Mouse (Mus musculus): Measurements from ENCODE around the gene Crybb2. TPM values are rescaled to one million over a fixed set of nuclear protein-coding genes. Genes with fewer than 3 reads are reported as not detected.

Crybb2 gene
- total and polyA plus RNA-seq, 3 experiments = not detected

DNA sequence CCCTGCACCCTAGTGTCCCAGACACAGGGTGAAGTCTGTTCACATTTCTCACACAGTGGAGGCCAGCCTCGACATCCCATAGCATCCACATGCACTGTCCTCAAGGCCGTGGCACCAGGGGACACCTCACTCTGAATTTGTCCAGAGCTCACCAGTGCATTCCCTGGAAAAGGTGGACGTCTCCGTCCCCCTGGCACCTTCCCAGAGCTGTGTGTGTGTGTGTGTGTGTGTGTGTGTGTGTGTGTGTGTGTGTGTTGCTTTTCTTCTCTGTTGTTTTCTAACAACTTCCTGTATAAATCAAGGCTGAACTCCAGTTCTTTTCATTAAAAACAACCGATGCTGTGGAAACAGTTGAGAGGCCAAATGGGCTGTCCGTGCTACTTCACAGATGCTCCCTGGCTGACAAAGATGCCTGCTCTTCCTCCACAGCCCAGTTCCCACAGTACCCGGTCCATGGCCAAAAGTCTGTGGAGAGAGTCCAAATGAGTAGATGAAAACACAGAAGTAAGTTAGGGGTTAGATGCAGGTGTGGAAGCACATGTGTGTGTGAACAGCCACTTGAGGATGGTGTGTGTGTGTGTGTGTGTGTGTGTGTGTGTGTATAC, 19.2 kb downstream of the Crybb2 start:
- Histone ChIP-seq H3K79me2 (replicated peaks; ENCODE audit: control insufficient read depth, insufficient read depth, low read length) (no peaks in the 10 kb centered on the region), H3K4me1 (ENCODE audit: control insufficient read depth, insufficient read depth, low read length) (no peaks in the 10 kb centered on the region), H3K4me3 (no peak overlapping the region), H3K27me3 (ENCODE audit: control insufficient read depth, insufficient read depth, low read length) (no peaks in the 10 kb centered on the region), H3K9ac (ENCODE audit: low read depth, low read length) (no peak overlapping the region), H3K36me3 (ENCODE audit: control insufficient read depth, insufficient read depth, low read length) (no peaks in the 10 kb centered on the region), H3K27ac (no peak overlapping the region)
- 53% methylated on average over 7 of the region's 7 CpGs for WGBS
- DNase-seq = no peak
- TF ChIP-seq EP300 (IDR thresholded peaks at IDR 0.05; ENCODE audit: insufficient read depth, low read depth, low read length) (no peak), CTCF (IDR thresholded peaks at IDR 0.05) (no peak), POLR2A (IDR thresholded peaks at IDR 0.05; ENCODE audit: insufficient read depth, low read depth, low read length) (no peak)
- intact Hi-C loops (cut with DNase I) = no loop called here

DNA sequence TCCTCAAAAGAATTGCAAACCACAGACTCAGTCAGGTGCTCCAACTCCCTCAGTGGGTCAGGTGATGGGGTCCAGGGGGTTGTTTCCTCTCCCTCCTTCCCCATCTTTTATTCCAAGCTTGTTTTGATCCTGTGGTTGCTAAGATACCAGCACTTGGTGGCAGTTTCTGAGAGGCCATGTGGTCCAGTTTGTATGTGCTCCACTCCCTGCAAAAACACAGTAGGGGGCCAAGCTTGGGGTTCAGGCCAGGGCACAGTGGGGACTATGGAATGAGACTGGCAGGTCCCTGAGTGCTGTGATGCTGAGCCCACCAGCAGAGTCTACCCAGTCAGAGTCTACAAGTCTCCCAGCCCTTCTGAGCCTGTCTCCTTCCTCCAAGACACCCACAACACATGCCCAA, 20.0 kb downstream of the Crybb2 start:
- intact Hi-C loops (cut with DNase I) = no loop called here
- H3K79me2 ChIP-seq (replicated peaks; ENCODE audit: control insufficient read depth, insufficient read depth, low read length) = no peaks in the 10 kb centered on the region

DNA sequence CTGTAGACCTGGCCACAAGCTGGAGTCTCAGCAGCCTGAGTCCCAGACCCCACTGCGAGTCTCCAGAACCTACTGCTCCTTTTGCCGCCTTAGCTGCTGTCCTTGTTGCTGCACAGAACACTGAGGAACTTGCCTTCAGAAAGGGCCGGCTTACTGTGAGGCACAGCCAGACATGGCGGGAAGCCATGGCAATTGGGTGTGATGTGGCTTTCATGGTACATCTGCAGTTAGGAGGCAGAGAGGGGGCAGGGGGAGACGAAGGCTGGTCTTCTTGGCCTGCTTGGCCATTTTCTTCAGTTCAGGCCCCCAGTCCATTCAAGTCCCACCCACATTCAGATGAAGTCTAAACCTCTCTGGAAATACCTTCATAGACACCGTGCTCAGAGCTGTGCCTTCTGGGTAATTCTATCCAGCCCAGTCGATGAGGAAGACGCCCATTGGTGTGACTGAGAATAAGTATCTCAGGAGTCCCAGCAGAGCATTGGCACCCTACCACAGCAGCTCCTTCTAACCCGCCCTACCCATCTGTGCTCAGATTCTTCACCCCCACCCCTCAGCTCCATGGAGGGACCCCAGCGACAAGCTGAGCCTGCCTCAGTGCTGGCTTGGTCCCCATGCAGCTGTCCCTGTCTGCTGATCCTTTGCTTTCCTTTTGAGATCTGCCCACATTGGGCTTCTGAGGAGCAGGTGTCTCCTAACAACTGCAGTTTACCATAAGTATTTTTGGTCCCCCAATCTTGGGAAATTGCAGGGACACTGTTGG, 24.2 kb downstream of the Crybb2 start:
- 83% methylated on average over 10 of the region's 10 CpGs for WGBS
- H3K79me2 ChIP-seq (replicated peaks; ENCODE audit: control insufficient read depth, insufficient read depth, low read length) = no peaks in the 10 kb centered on the region
- H3K4me3 ChIP-seq = no peak overlapping the region
- DNase-seq = no peak
- no peak for TF ChIP-seq CTCF (IDR thresholded peaks at IDR 0.05)
- TF ChIP-seq POLR2A (IDR thresholded peaks at IDR 0.05; ENCODE audit: insufficient read depth, low read depth, low read length) = no peak
- no peak for TF ChIP-seq EP300 (IDR thresholded peaks at IDR 0.05; ENCODE audit: insufficient read depth, low read depth, low read length)
- H3K27me3 ChIP-seq (ENCODE audit: control insufficient read depth, insufficient read depth, low read length) = no peaks in the 10 kb centered on the region
- H3K36me3 ChIP-seq (ENCODE audit: control insufficient read depth, insufficient read depth, low read length) = no peaks in the 10 kb centered on the region
- no peak overlapping the region for H3K9ac ChIP-seq (ENCODE audit: low read depth, low read length)
- H3K4me1 ChIP-seq (ENCODE audit: control insufficient read depth, insufficient read depth, low read length) = peaks cover 3% of the 10 kb centered on the region
- H3K27ac ChIP-seq = no peak overlapping the region
- intact Hi-C loops (cut with DNase I) = no loop called here

More for the DNA sequence above, 20.0 kb downstream of the Crybb2 start:
- no peak for DNase-seq
- Histone ChIP-seq H3K27ac (no peak overlapping the region), H3K4me3 (no peak overlapping the region), H3K4me1 (ENCODE audit: control insufficient read depth, insufficient read depth, low read length) (no peaks in the 10 kb centered on the region), H3K27me3 (ENCODE audit: control insufficient read depth, insufficient read depth, low read length) (no peaks in the 10 kb centered on the region), H3K36me3 (ENCODE audit: control insufficient read depth, insufficient read depth, low read length) (no peaks in the 10 kb centered on the region), H3K9ac (ENCODE audit: low read depth, low read length) (no peak overlapping the region)
- TF ChIP-seq EP300 (IDR thresholded peaks at IDR 0.05; ENCODE audit: insufficient read depth, low read depth, low read length) = no peak
- no peak for TF ChIP-seq CTCF (IDR thresholded peaks at IDR 0.05)
- no peak for TF ChIP-seq POLR2A (IDR thresholded peaks at IDR 0.05; ENCODE audit: insufficient read depth, low read depth, low read length)

DNA sequence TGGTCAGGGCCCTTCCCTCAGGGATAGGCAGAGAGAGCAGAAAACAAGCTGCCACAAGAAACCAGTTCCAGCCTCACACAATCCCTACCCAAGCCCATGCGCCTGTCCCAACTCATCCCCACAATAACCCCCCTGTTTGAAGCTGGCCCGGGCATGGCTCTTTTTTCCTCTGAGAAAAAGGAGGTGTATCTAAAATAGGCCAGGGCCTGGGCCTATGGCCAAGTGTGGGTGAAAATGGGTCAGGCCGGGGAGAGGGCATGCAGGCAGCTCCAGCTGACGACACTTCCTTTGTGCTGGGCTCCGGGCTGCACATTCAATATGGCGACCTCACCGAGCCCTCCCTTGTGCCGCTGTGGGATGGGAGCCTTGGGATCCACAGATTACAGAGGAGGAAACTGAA, 26.4 kb downstream of the Crybb2 start:
- intact Hi-C loops (cut with DNase I) = no loop called here
- H3K79me2 ChIP-seq (replicated peaks; ENCODE audit: control insufficient read depth, insufficient read depth, low read length) = no peaks in the 10 kb centered on the region
- peaks cover 3% of the 10 kb centered on the region for H3K4me1 ChIP-seq (ENCODE audit: control insufficient read depth, insufficient read depth, low read length)
- no peak for TF ChIP-seq CTCF (IDR thresholded peaks at IDR 0.05)
- TF ChIP-seq POLR2A (IDR thresholded peaks at IDR 0.05; ENCODE audit: insufficient read depth, low read depth, low read length) = no peak
- TF ChIP-seq EP300 (IDR thresholded peaks at IDR 0.05; ENCODE audit: insufficient read depth, low read depth, low read length) = no peak
- no peak overlapping the region for H3K9ac ChIP-seq (ENCODE audit: low read depth, low read length)
- H3K36me3 ChIP-seq (ENCODE audit: control insufficient read depth, insufficient read depth, low read length) = no peaks in the 10 kb centered on the region
- no peak overlapping the region; the same call in 1 of the 2 replicates for H3K27ac ChIP-seq
- no peaks in the 10 kb centered on the region for H3K27me3 ChIP-seq (ENCODE audit: control insufficient read depth, insufficient read depth, low read length)
- 53% methylated on average over 8 of the region's 8 CpGs for WGBS
- peak; percentile 53 to 63 for DNase-seq
- no peak overlapping the region for H3K4me3 ChIP-seq

DNA sequence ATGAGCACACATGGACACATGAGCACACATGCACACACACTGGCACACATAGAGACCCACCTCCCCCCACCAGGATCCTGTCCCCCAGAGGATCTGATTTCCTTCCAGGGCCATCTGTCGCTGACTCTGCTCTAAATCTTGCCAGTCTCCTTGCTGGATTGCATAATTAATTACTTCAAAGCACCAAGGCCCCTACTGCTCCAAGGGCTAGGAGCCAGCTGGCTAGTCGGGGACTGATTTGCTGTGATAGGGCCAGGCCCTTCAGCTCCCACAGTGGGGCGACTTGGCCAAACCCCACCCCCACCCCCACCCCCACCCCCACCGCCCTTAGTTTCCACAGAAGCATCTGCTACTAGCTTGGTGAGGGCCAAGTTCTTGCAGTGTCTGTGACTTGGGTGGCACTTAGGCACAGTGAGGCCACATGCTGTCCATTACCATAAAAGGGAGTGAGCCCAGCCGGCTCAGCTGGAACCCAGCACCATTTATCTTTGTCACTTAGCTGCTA, 28.3 kb downstream of the Crybb2 start:
- Histone ChIP-seq H3K4me3 (no peak overlapping the region), H3K27me3 (ENCODE audit: control insufficient read depth, insufficient read depth, low read length) (no peaks in the 10 kb centered on the region), H3K27ac (no peak overlapping the region), H3K79me2 (replicated peaks; ENCODE audit: control insufficient read depth, insufficient read depth, low read length) (no peaks in the 10 kb centered on the region), H3K36me3 (ENCODE audit: control insufficient read depth, insufficient read depth, low read length) (no peaks in the 10 kb centered on the region), H3K4me1 (ENCODE audit: control insufficient read depth, insufficient read depth, low read length) (peaks cover 3% of the 10 kb centered on the region), H3K9ac (ENCODE audit: low read depth, low read length) (no peak overlapping the region)
- WGBS = 24% methylated on average over 5 of the region's 5 CpGs
- peak; percentile 41 to 59 for DNase-seq
- no peak for TF ChIP-seq CTCF (IDR thresholded peaks at IDR 0.05)
- TF ChIP-seq EP300 (IDR thresholded peaks at IDR 0.05; ENCODE audit: insufficient read depth, low read depth, low read length) = no peak
- no peak for TF ChIP-seq POLR2A (IDR thresholded peaks at IDR 0.05; ENCODE audit: insufficient read depth, low read depth, low read length)
- intact Hi-C loops (cut with DNase I) = no loop called here

DNA sequence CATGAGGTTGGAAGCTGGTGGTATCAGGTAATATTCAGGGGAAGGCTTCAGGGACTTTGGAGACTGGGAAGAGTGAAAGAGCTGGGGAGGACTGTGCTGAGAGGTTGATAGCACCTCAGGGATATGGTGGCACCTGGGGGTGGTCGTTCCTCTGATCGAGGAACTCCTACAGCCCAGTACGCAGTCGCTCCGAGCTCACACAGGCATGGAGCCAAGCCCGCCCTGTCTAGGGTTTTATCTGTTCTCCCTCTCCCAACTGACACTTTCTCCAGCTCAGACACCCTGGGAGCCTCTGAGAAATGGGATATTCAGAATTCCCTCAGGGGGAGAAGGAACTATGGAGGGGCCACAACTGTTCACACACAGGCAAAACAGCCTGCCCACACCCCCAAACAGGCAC, 29.1 kb downstream of the Crybb2 start:
- H3K4me1 ChIP-seq (ENCODE audit: control insufficient read depth, insufficient read depth, low read length) = peaks cover 3% of the 10 kb centered on the region
- H3K79me2 ChIP-seq (replicated peaks; ENCODE audit: control insufficient read depth, insufficient read depth, low read length) = no peaks in the 10 kb centered on the region
- no peaks in the 10 kb centered on the region for H3K36me3 ChIP-seq (ENCODE audit: control insufficient read depth, insufficient read depth, low read length)
- WGBS = 41% methylated on average over 6 of the region's 6 CpGs
- peak in 1 of 2 experiments; percentile 23 for DNase-seq
- H3K9ac ChIP-seq (ENCODE audit: low read depth, low read length) = no peak overlapping the region
- intact Hi-C loops (cut with DNase I) = no loop called here
- no peak overlapping the region for H3K27ac ChIP-seq
- no peaks in the 10 kb centered on the region for H3K27me3 ChIP-seq (ENCODE audit: control insufficient read depth, insufficient read depth, low read length)
- no peak overlapping the region for H3K4me3 ChIP-seq
- TF ChIP-seq POLR2A (IDR thresholded peaks at IDR 0.05; ENCODE audit: insufficient read depth, low read depth, low read length) = no peak
- TF ChIP-seq CTCF (IDR thresholded peaks at IDR 0.05) = no peak
- TF ChIP-seq EP300 (IDR thresholded peaks at IDR 0.05; ENCODE audit: insufficient read depth, low read depth, low read length) = no peak

Measured in heart, adult 2 months (tissue).